Mouse (Mus musculus) ES-Bruce4 (cell line): ENCODE measurements around the gene Fam160b1.

ENCODE experiments used
- CTCF ChIP-seq: IDR thresholded peaks from one replicate; pipeline ENCODE4 v1.8.1; 2011; ENCODE audit warnings: low read depth, low read length
- POLR2A ChIP-seq: IDR thresholded peaks from one replicate; pipeline ENCODE4 v1.8.1; 2011; ENCODE audit warnings: low read length; ENCODE audit not compliant: insufficient read depth

DNA sequence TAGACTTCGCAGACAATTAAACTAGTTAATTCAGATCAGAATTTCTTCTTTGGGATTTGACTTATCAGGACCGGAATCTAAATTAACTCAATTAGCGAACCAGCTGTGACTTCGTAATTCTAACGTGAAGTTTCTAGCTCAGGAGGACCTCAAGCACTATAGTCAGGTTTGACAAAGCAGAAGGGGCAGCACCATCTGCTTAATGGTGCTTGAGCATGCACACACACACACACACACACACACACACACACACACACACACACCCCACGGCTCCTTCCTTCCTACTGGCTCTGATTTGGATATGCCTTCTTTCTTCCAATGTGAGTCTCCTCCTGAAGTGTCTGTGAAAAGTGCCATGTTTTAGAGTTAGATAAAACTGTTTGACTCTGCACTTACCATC, 73.5 kb downstream of the Fam160b1 start:
- TF ChIP-seq POLR2A: no peak
- no peak for TF ChIP-seq CTCF
